Mouse (Mus musculus): ENCODE measurements around the gene Kcnmb2. TPM values are rescaled to one million over a fixed set of nuclear protein-coding genes. Genes with fewer than 3 reads are reported as not detected.

The Kcnmb2 gene
- polyA plus RNA-seq, 1 experiment from 2014 or later: 12.3 TPM

GRCm38 (mm10) chr3:32073881-32074280, 171.6 kb downstream of the Kcnmb2 start:
- 64% methylated on average over 8 of the region's 8 CpGs for WGBS
- Histone ChIP-seq H3K9me3 (no peaks in the 10 kb centered on the region), H3K9ac (no peak overlapping the region), H3K36me3 (no peaks in the 10 kb centered on the region), H3K4me3 (no peak overlapping the region), H3K27me3 (no peaks in the 10 kb centered on the region), H3K27ac (replicated peaks) (no peak overlapping the region), H3K4me2 (no peak overlapping the region), H3K4me1 (replicated peaks) (no peaks in the 10 kb centered on the region)
- no peak for ATAC-seq (ENCODE audit: low FRiP score, low read depth)

DNA sequence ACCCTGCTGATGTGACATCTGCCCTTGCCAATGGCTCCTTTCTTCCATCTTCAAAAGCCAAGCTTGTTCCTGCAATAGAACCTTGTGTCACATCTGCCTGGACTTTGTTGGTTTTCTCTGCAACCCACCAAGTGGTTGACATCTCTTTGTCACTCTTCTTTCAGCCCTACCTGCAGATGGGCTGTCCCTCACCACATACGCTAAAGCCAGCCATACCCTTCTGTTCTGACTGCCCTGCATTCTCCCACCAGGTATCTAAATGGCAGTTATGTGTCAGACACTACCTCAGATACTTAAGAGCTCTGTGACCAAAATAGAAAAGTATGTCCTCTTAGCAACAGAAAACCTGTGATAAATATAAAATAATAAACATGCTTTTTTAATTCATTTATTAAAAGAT, 186.5 kb downstream of the Kcnmb2 start:
- H3K27me3 ChIP-seq: no peaks in the 10 kb centered on the region
- H3K4me2 ChIP-seq: no peak overlapping the region
- H3K9me3 ChIP-seq: no peaks in the 10 kb centered on the region
- no peak overlapping the region for H3K4me3 ChIP-seq
- ATAC-seq (ENCODE audit: low FRiP score, low read depth): no peak
- no peak overlapping the region for H3K9ac ChIP-seq
- 78% methylated on average over 1 of the region's 1 CpGs for WGBS
- H3K4me1 ChIP-seq (replicated peaks): no peaks in the 10 kb centered on the region
- no peaks in the 10 kb centered on the region for H3K36me3 ChIP-seq
- no peak overlapping the region for H3K27ac ChIP-seq (replicated peaks)

DNA sequence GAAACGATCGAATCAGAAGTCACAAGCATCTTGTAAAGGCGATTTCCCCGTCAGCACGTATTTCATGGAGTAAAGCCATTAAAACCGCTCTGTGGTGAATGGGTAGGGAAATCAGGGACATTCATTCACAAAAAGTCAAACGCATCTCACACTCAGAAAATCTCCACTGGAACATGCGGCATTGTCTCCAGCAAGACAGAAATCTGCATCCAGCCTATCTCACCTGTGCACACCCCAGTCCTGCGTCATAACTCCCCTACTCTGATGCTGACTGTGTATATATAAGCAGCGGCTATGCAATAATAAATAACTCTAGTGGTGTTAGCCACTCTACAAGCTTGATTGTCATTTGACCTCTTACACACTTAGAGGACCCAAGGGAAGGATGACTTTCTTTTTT, 199.1 kb downstream of the Kcnmb2 start:
- Histone ChIP-seq H3K4me2 (no peak overlapping the region), H3K4me1 (replicated peaks) (no peaks in the 10 kb centered on the region), H3K27me3 (no peaks in the 10 kb centered on the region), H3K27ac (replicated peaks) (no peak overlapping the region), H3K36me3 (no peaks in the 10 kb centered on the region), H3K9me3 (no peaks in the 10 kb centered on the region), H3K4me3 (no peak overlapping the region), H3K9ac (no peak overlapping the region)
- no peak for ATAC-seq (ENCODE audit: low FRiP score, low read depth)
- 87% methylated on average over 10 of the region's 10 CpGs for WGBS

DNA sequence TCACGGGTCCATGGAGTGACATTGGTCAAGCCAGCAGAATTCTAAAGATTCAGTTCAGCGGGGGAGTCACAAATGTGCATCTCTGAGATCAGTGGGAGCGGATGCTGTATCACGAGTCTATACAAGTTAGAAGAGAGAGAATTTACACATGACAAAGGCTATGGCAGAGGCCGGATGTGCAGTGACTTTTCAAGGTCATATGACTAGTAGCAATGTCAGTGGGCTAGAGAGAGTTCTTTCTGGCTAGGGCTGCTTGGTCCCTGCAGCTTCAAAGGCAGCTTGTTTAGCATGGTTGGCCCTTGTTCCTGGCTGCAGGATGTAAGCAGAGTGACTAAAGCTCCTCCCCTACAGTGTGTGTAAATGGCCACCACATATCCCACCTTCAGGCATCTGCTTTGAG, 217.5 kb downstream of the Kcnmb2 start:
- Histone ChIP-seq H3K4me3 (no peak overlapping the region), H3K9me3 (no peaks in the 10 kb centered on the region), H3K36me3 (no peaks in the 10 kb centered on the region), H3K9ac (no peak overlapping the region), H3K27ac (replicated peaks) (no peak overlapping the region), H3K27me3 (no peaks in the 10 kb centered on the region), H3K4me2 (no peak overlapping the region), H3K4me1 (replicated peaks) (no peaks in the 10 kb centered on the region)
- 85% methylated on average over 5 of the region's 5 CpGs for WGBS
- ATAC-seq (ENCODE audit: low FRiP score, low read depth): no peak

- Histone ChIP-seq H3K9me3 (no peaks in the 10 kb centered on the region), H3K36me3 (no peaks in the 10 kb centered on the region), H3K27me3 (no peaks in the 10 kb centered on the region), H3K4me3 (no peak overlapping the region), H3K9ac (no peak overlapping the region), H3K27ac (replicated peaks) (no peak overlapping the region), H3K4me2 (no peak overlapping the region), H3K4me1 (replicated peaks) (no peaks in the 10 kb centered on the region)
- whole genome bisulfite sequencing: 63% methylated on average over 3 of the region's 3 CpGs
- no peak for ATAC-seq (ENCODE audit: low FRiP score, low read depth)
Measured at GRCm38 (mm10) chr3:32121731-32122130, 219.4 kb downstream of the Kcnmb2 start.

DNA sequence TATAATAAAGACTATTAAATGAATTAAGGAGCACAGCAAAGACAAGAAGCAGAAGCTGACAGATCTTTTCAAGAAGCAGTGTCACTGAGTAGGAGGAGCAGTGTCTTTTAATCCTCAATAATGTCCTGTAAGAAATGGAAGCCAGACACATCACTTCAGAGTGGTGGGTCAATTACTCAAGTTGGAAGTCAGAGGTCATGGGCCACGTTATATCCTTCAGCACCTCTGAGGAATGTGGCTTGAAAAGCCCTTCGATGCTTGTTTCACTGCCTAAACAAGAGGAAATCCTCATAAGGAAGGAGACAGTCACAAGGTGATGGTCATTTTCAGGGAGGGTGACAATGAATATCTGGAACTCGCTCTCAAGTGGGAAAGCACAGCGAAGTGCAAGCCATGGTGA, 223.1 kb downstream of the Kcnmb2 start:
- no peak overlapping the region for H3K4me2 ChIP-seq
- WGBS: 57% methylated on average over 4 of the region's 4 CpGs

DNA sequence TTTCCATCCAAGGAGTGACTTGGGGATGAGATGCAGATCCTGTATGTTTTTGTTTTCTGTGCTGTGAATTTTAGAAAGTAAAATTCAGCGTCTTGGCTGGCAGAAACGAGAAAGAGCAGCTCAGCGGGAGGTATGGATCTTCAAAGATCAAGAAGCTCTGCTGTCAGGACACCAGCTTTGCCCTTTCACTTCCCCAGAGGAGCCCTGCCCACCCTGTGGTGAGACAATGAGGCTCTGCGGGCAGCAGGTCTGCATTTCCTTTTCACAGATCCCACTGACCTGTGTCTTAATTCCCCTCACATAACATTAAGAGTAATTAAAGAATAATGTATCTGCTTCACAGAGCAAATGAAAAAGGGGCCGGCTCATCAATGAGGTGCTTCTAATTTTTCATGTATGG, 226.1 kb downstream of the Kcnmb2 start:
- Histone ChIP-seq H3K4me2 (no peak overlapping the region), H3K9ac (no peak overlapping the region), H3K9me3 (no peaks in the 10 kb centered on the region), H3K27me3 (no peaks in the 10 kb centered on the region), H3K4me1 (replicated peaks) (peaks cover 7% of the 10 kb centered on the region; the same call in 1 of the 2 replicates), H3K36me3 (no peaks in the 10 kb centered on the region), H3K27ac (replicated peaks) (no peak overlapping the region), H3K4me3 (no peak overlapping the region)
- no peak for ATAC-seq (ENCODE audit: low FRiP score, low read depth)
- 3% methylated on average over 5 of the region's 5 CpGs for WGBS

More for the DNA sequence above, 223.1 kb downstream of the Kcnmb2 start:
- no peaks in the 10 kb centered on the region for H3K27me3 ChIP-seq
- H3K27ac ChIP-seq (replicated peaks): no peak overlapping the region
- H3K9ac ChIP-seq: no peak overlapping the region
- no peak overlapping the region for H3K4me3 ChIP-seq
- no peaks in the 10 kb centered on the region for H3K9me3 ChIP-seq
- H3K4me1 ChIP-seq (replicated peaks): peaks cover 7% of the 10 kb centered on the region; the same call in 1 of the 2 replicates
- ATAC-seq (ENCODE audit: low FRiP score, low read depth): no peak
- no peaks in the 10 kb centered on the region for H3K36me3 ChIP-seq

GRCm38 (mm10) chr3:32130696-32131095, 228.4 kb downstream of the Kcnmb2 start:
- H3K27me3 ChIP-seq: no peaks in the 10 kb centered on the region
- H3K4me1 ChIP-seq (replicated peaks): peaks cover 7% of the 10 kb centered on the region; the same call in 1 of the 2 replicates
- 79% methylated on average over 1 of the region's 1 CpGs for WGBS
- H3K9me3 ChIP-seq: no peaks in the 10 kb centered on the region
- H3K4me2 ChIP-seq: no peak overlapping the region
- no peak overlapping the region for H3K27ac ChIP-seq (replicated peaks)
- no peak overlapping the region for H3K4me3 ChIP-seq
- ATAC-seq (ENCODE audit: low FRiP score, low read depth): no peak
- H3K9ac ChIP-seq: no peak overlapping the region
- no peaks in the 10 kb centered on the region for H3K36me3 ChIP-seq

DNA sequence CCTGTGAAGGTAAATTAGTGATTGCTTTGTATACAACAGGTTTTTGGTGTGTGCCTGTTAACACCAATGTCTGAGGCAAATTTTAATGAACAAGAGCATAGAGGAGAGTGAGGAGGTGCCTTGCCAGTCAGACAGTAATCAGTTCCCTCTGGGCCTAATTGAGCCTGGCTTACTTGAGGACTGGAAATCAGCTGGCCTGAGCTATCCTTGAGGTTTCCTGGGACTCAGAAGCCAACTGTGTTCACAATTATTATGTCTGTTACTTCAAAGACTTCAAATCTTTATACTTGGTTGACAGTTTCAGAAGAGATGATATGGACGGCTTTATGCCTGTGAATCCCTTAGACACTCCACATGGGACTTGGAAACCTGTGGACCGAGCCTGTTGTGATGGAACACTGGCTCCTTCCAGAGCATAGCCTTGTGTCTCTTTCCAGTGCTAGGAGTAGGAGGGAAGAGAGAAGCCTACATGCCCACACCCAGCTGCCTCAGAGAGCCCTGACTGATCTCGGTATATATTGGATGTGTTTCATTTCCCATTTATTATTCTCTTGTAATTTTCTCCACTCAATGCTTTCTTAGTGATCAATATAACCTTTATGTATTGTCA, 230.2 kb downstream of the Kcnmb2 start:
- Histone ChIP-seq H3K9ac (no peak overlapping the region), H3K4me1 (replicated peaks) (peaks cover 7% of the 10 kb centered on the region; the same call in 1 of the 2 replicates), H3K27me3 (no peaks in the 10 kb centered on the region), H3K9me3 (no peaks in the 10 kb centered on the region), H3K36me3 (no peaks in the 10 kb centered on the region), H3K27ac (replicated peaks) (no peak overlapping the region), H3K4me2 (no peak overlapping the region), H3K4me3 (no peak overlapping the region)
- no peak for ATAC-seq (ENCODE audit: low FRiP score, low read depth)
- WGBS: 73% methylated on average over 3 of the region's 3 CpGs

- ATAC-seq (ENCODE audit: low FRiP score, low read depth): no peak
- Histone ChIP-seq H3K9ac (no peak overlapping the region), H3K4me1 (replicated peaks) (no peaks in the 10 kb centered on the region), H3K4me3 (no peak overlapping the region), H3K4me2 (no peak overlapping the region), H3K27me3 (no peaks in the 10 kb centered on the region), H3K36me3 (no peaks in the 10 kb centered on the region), H3K27ac (replicated peaks) (no peak overlapping the region), H3K9me3 (no peaks in the 10 kb centered on the region)
- 91% methylated on average over 5 of the region's 5 CpGs for WGBS
Measured at GRCm38 (mm10) chr3:32144194-32144593, 241.9 kb downstream of the Kcnmb2 start.

DNA sequence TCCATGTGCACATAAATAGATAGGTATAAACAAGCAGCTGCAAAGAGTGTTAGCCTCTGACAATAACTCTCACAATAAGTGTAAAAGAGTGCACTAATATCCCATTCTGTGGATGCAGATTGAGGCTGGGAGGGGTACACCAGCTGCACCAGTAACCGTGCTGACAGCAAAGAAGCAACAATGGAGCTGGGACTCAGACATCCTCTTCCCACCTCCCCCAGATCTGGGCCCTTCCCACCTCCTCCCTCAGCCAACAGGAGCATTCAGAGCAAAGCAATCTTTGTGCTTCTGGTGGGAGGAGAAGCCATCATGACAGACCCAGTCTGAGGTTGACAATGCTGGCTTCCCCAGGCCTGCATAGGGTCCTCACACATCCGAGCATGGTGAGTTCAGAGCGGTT, 242.3 kb downstream of the Kcnmb2 start:
- Histone ChIP-seq H3K27me3 (no peaks in the 10 kb centered on the region), H3K36me3 (no peaks in the 10 kb centered on the region), H3K4me3 (no peak overlapping the region), H3K9ac (no peak overlapping the region), H3K4me1 (replicated peaks) (no peaks in the 10 kb centered on the region), H3K27ac (replicated peaks) (no peak overlapping the region), H3K9me3 (no peaks in the 10 kb centered on the region), H3K4me2 (no peak overlapping the region)
- ATAC-seq (ENCODE audit: low FRiP score, low read depth): no peak
- 61% methylated on average over 3 of the region's 3 CpGs for WGBS

DNA sequence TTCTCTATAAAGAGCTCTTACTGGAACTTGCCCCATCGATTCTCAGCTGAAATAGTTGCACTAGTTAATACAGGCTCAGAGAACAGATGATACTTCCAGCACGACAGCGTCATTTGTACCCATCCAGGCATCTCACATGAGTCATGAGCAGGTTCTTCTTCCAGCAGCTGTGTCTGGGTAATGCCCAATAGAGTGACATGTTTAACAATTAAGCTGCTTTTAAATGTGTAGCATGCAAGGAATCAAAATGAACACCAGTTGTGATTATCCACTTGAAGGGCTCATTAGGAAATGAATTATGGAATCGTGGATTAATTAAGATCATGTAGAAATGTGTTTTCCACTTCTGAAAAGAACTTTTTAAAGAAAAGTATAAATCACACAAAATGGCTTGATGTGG, 245.4 kb downstream of the Kcnmb2 start:
- H3K36me3 ChIP-seq: no peaks in the 10 kb centered on the region
- 0 out of 2 replicates have a peak, but pooled peaks cover 5% of the 10 kb centered on the region for H3K4me1 ChIP-seq (replicated peaks)
- H3K9me3 ChIP-seq: no peaks in the 10 kb centered on the region
- WGBS: 75% methylated on average over 4 of the region's 4 CpGs
- ATAC-seq (ENCODE audit: low FRiP score, low read depth): no peak
- H3K27ac ChIP-seq (replicated peaks): no peak overlapping the region
- no peak overlapping the region for H3K4me2 ChIP-seq
- H3K27me3 ChIP-seq: no peaks in the 10 kb centered on the region
- no peak overlapping the region for H3K9ac ChIP-seq
- no peak overlapping the region for H3K4me3 ChIP-seq

All from hindbrain, embryonic 15.5 days (tissue).